Mouse (Mus musculus) midbrain, embryonic 11.5 days (tissue): Measurements from ENCODE around the gene Cldn7. TPM values are rescaled to one million over a fixed set of nuclear protein-coding genes. Genes with fewer than 3 reads are reported as not detected.
A peak's percentile ranks its signal among the peaks of the same experiment; 100 is the strongest.

ENCODE experiments used
- ATAC-seq: fragments of 200-750 bp; cut with Nextera tagmentation; 2 replicates; pipeline ENCODE4 v1.8.0; 2017; ENCODE audit warnings: moderate TSS enrichment, moderate library complexity; ENCODE audit not compliant: low FRiP score
- DNase-seq: peaks from one replicate; pipeline ENCODE4 v3.0.0; 2015; ENCODE audit warnings: low spot score; ENCODE audit errors: missing footprints
- H3K27ac ChIP-seq: fragments of 300-500 bp; sonication (generic); 2 replicates; pipeline ENCODE4 v1.5.1; 2014; ENCODE audit warnings: low read depth, low read length
- H3K27me3 ChIP-seq: fragments of 300-500 bp; sonication (generic); 2 replicates; pipeline ENCODE4 v1.6.1; 2014; ENCODE audit warnings: mild to moderate bottlenecking, low read length, moderate library complexity, mixed read lengths; ENCODE audit not compliant: control insufficient read depth, insufficient read depth
- H3K36me3 ChIP-seq: fragments of 300-500 bp; sonication (generic); 2 replicates; pipeline ENCODE4 v1.6.1; 2014; ENCODE audit warnings: mild to moderate bottlenecking, low read length, moderate library complexity, mixed read lengths; ENCODE audit not compliant: control insufficient read depth, insufficient read depth
- H3K4me1 ChIP-seq: fragments of 300-500 bp; sonication (generic); 2 replicates; pipeline ENCODE4 v1.6.1; 2014; ENCODE audit warnings: low read length; ENCODE audit not compliant: control insufficient read depth, insufficient read depth
- H3K4me2 ChIP-seq: fragments of 300-500 bp; sonication (generic); 2 replicates; pipeline ENCODE4 v1.6.1; 2014; ENCODE audit warnings: mild to moderate bottlenecking, moderate library complexity
- H3K4me3 ChIP-seq: fragments of 300-500 bp; sonication (generic); 2 replicates; pipeline ENCODE4 v1.5.1; 2014; ENCODE audit warnings: low read depth, low read length
- H3K9ac ChIP-seq: fragments of 300-500 bp; sonication (generic); 2 replicates; pipeline ENCODE4 v1.6.1; 2014; ENCODE audit warnings: low read length
- H3K9me3 ChIP-seq: fragments of 300-500 bp; sonication (generic); 2 replicates; pipeline ENCODE4 v1.6.1; 2016; ENCODE audit warnings: low read length; ENCODE audit not compliant: control insufficient read depth
- WGBS: fragments of 180-500 bp; shearing (Covaris S2); extraction: QIAGEN DNeasy Blood & Tissue Kit; methylation state at CpG from one replicate; pipeline ENCODE4 v1.1.7; 2014; 5-methylcytosine and 5-hydroxymethylcytosine counted together
- polyA plus RNA-seq: library from polyadenylated mRNA; unstranded; fragments of >200 nt; fragmentation: Nextera tagmentation; extraction: Ambion mirVana; gene quantifications from 2 replicates; pipeline ENCODE4 v1.2.1, GENCODE M21; 2014

The Cldn7 gene
- polyA plus RNA-seq, 1 experiment from 2014 or later, result 2.3 TPM

- H3K4me3 ChIP-seq, result peak overlapping the region; percentile 99
- peak overlapping the region; percentile 97; the same call in 1 of the 2 replicates for H3K27ac ChIP-seq
- H3K27me3 ChIP-seq, result no peaks in the 10 kb centered on the region
- WGBS, result 3% methylated on average over 16 of the region's 16 CpGs
- no peak for DNase-seq
- H3K4me1 ChIP-seq, result peaks cover 24% of the 10 kb centered on the region
- ATAC-seq, result no peak
- no peaks in the 10 kb centered on the region for H3K9me3 ChIP-seq
- peak overlapping the region; percentile 74 for H3K9ac ChIP-seq
- H3K36me3 ChIP-seq, result peaks cover 3% of the 10 kb centered on the region
- peak overlapping the region; percentile 81 for H3K4me2 ChIP-seq
These were observed 15.2 kb downstream of the Cldn7 start for GRCm38 (mm10) chr11:69979827-69980195.

GRCm38 (mm10) chr11:69980196-69981140 lies 15.9 kb downstream of the Cldn7 start:
- Histone ChIP-seq H3K36me3 (peaks cover 9% of the 10 kb centered on the region), H3K9ac (peak overlapping the region; percentile 99), H3K4me2 (peak overlapping the region; percentile 81), H3K9me3 (no peaks in the 10 kb centered on the region), H3K4me3 (peak overlapping the region; percentile 99), H3K4me1 (peaks cover 24% of the 10 kb centered on the region), H3K27me3 (no peaks in the 10 kb centered on the region), H3K27ac (peak overlapping the region; percentile 97)
- ATAC-seq (peak; percentile 94), DNase-seq (peak; percentile 100)
- 0% methylated on average over 49 of the region's 60 CpGs for WGBS

- peak within 1 kb of the TSS; percentile 99 for H3K9ac ChIP-seq
- H3K4me2 ChIP-seq, result peak within 1 kb of the TSS; percentile 81
- peaks cover 10% of the 10 kb centered on the region for H3K36me3 ChIP-seq
- no peaks in the 10 kb centered on the region for H3K9me3 ChIP-seq
- under 1% methylated on average over 41 of the region's 43 CpGs for WGBS
- H3K4me3 ChIP-seq, result peak within 1 kb of the TSS; percentile 99
- H3K27me3 ChIP-seq, result no peaks in the 10 kb centered on the region
- ATAC-seq (peak; percentile 72), DNase-seq (no peak)
- H3K27ac ChIP-seq, result peak within 1 kb of the TSS; percentile 97
- peaks cover 24% of the 10 kb centered on the region for H3K4me1 ChIP-seq
These were observed 16.7 kb downstream of the Cldn7 start, which contains the start of gene Ctdnep1 for GRCm38 (mm10) chr11:69981141-69981762. Gene Ctdnep1 (plus strand): TSS chr11:69981156.

DNA sequence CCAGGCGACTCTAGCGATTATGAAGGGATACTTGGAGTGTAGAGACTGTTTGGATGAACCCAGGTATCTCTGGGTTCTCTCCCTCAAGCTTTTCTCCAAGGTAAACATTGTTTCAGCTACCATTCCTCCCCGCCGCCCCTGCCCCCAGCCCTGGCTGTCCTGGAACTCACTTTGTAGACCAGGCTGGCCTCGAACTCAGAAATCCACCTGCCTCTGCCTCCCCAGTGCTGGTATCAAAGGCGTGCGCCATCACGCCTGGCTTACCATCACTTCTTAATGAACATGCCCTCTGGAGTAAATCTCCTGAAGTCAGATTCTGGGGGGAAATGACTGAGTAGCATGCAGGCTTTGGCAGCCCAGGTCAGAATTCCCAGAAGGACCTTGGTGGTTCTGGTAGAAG lies 17.6 kb downstream of the Cldn7 start, which contains the start of gene Elp5:
Elp5 (minus strand) TSS at position 293 of the 400 bp plus-strand sequence.
- Histone ChIP-seq H3K4me2 (peak within 1 kb of the TSS; percentile 81), H3K27ac (peak within 1 kb of the TSS; percentile 97), H3K9me3 (no peaks in the 10 kb centered on the region), H3K36me3 (peaks cover 10% of the 10 kb centered on the region), H3K27me3 (no peaks in the 10 kb centered on the region), H3K4me3 (peak within 1 kb of the TSS; percentile 99), H3K9ac (peak within 1 kb of the TSS; percentile 99), H3K4me1 (peaks cover 24% of the 10 kb centered on the region)
- ATAC-seq (no peak), DNase-seq (no peak)
- WGBS, result 65% methylated on average over 8 of the region's 8 CpGs

GRCm38 (mm10) chr11:69982877-69983276 lies 18.3 kb downstream of the Cldn7 start:
- peak overlapping the region; percentile 50 for H3K9ac ChIP-seq
- peak overlapping the region; percentile 81 for H3K4me2 ChIP-seq
- peaks cover 10% of the 10 kb centered on the region; the same call in 1 of the 2 replicates for H3K36me3 ChIP-seq
- peaks cover 24% of the 10 kb centered on the region for H3K4me1 ChIP-seq
- ATAC-seq, result no peak
- H3K27ac ChIP-seq, result no peak overlapping the region
- no peaks in the 10 kb centered on the region for H3K9me3 ChIP-seq
- no peaks in the 10 kb centered on the region for H3K27me3 ChIP-seq
- DNase-seq, result no peak
- peak overlapping the region; percentile 12 for H3K4me3 ChIP-seq
- WGBS, result 40% methylated on average over 5 of the region's 5 CpGs

DNA sequence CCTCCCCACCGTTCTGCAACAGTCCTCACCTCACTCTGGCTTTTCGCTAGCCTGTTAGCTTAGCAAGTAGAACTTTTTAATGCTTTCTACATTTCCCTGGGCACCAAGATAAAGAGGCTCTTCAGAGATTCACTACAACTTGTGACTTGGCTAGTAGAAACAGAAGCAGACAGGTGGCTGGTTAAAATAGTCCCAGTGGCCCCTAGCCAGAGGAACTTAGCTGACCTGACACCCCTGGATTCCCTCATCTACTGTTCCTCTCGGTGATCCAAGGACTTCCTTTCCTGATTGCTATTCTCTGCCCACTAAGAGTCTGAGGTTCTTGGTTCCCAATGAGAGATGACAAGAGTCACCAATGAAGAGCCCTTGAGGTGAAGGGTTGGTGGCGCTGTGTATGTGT lies 18.8 kb downstream of the Cldn7 start:
- H3K36me3 ChIP-seq, result peaks cover 10% of the 10 kb centered on the region; the same call in 1 of the 2 replicates
- H3K4me1 ChIP-seq, result peaks cover 24% of the 10 kb centered on the region
- WGBS, result 85% methylated on average over 4 of the region's 4 CpGs
- peak overlapping the region; percentile 81; the same call in 1 of the 2 replicates for H3K4me2 ChIP-seq
- H3K9me3 ChIP-seq, result no peaks in the 10 kb centered on the region
- peak overlapping the region; percentile 14; the same call in 1 of the 2 replicates for H3K9ac ChIP-seq
- no peaks in the 10 kb centered on the region for H3K27me3 ChIP-seq
- no peak overlapping the region for H3K27ac ChIP-seq
- DNase-seq (no peak), ATAC-seq (no peak)
- no peak overlapping the region for H3K4me3 ChIP-seq

GRCm38 (mm10) chr11:69984431-69984830 lies 19.9 kb downstream of the Cldn7 start:
- ATAC-seq (no peak), DNase-seq (no peak)
- Histone ChIP-seq H3K36me3 (peaks cover 18% of the 10 kb centered on the region), H3K9ac (no peak overlapping the region), H3K4me2 (no peak overlapping the region), H3K27ac (no peak overlapping the region), H3K4me3 (no peak overlapping the region), H3K4me1 (peaks cover 21% of the 10 kb centered on the region), H3K9me3 (no peaks in the 10 kb centered on the region), H3K27me3 (no peaks in the 10 kb centered on the region)
- 91% methylated on average over 8 of the region's 8 CpGs for WGBS

- Histone ChIP-seq H3K36me3 (peaks cover 14% of the 10 kb centered on the region), H3K9ac (no peak overlapping the region), H3K27me3 (no peaks in the 10 kb centered on the region), H3K27ac (no peak overlapping the region), H3K4me1 (peaks cover 8% of the 10 kb centered on the region), H3K9me3 (no peaks in the 10 kb centered on the region), H3K4me3 (no peak overlapping the region), H3K4me2 (no peak overlapping the region)
- ATAC-seq, result no peak
- no peak for DNase-seq
- 92% methylated on average over 8 of the region's 8 CpGs for WGBS
These were observed 25.4 kb downstream of the Cldn7 start for GRCm38 (mm10) chr11:69989949-69990348.
